Mouse (Mus musculus): ENCODE data around the gene Trim8. TPM values are rescaled to one million over a fixed set of nuclear protein-coding genes. Genes with fewer than 3 reads are reported as not detected.

The Trim8 gene
- polyA plus RNA-seq, 1 experiment from 2014 or later = 20.9 TPM

- Histone ChIP-seq H3K36me3 (no peaks in the 10 kb centered on the region), H3K27ac (no peak overlapping the region), H3K4me2 (no peak overlapping the region), H3K9me3 (no peaks in the 10 kb centered on the region), H3K4me3 (replicated peaks) (no peak overlapping the region), H3K9ac (no peak overlapping the region), H3K4me1 (no peaks in the 10 kb centered on the region), H3K27me3 (replicated peaks) (no peaks in the 10 kb centered on the region)
- no peak for ATAC-seq (ENCODE audit: insufficient read depth, low FRiP score, low read depth)
- 73% methylated on average over 8 of the region's 8 CpGs for WGBS
These were observed 41.2 kb downstream of the Trim8 start for GRCm38 (mm10) chr19:46542750-46543149.

DNA sequence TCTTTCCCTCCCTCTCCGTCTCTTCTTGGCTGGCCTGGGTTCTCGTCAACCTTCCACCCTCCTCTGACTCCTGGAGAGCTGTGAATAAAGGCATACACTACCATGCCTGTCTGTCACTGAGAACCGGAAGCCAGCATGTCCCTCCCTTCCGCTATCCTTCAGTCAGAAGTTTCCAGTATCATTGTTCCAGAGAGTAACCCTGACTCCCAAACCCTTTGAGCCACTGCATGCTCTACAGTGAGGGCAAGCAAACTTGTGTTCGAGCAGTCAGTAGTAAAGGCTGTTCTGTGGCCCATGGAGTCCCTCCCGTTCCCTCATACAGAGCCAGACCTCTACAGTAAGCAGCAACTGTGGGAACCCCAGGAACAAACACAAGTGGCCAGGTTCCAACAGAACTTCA, 46.1 kb downstream of the Trim8 start:
- no peak for ATAC-seq (ENCODE audit: insufficient read depth, low FRiP score, low read depth)
- H3K27ac ChIP-seq = no peak overlapping the region
- no peaks in the 10 kb centered on the region for H3K27me3 ChIP-seq (replicated peaks)
- H3K4me2 ChIP-seq = no peak overlapping the region
- H3K36me3 ChIP-seq = peaks cover 12% of the 10 kb centered on the region; the same call in 1 of the 2 replicates
- no peaks in the 10 kb centered on the region for H3K9me3 ChIP-seq
- 74% methylated on average over 6 of the region's 6 CpGs for WGBS
- H3K4me3 ChIP-seq (replicated peaks) = no peak overlapping the region
- H3K4me1 ChIP-seq = no peaks in the 10 kb centered on the region
- H3K9ac ChIP-seq = no peak overlapping the region

DNA sequence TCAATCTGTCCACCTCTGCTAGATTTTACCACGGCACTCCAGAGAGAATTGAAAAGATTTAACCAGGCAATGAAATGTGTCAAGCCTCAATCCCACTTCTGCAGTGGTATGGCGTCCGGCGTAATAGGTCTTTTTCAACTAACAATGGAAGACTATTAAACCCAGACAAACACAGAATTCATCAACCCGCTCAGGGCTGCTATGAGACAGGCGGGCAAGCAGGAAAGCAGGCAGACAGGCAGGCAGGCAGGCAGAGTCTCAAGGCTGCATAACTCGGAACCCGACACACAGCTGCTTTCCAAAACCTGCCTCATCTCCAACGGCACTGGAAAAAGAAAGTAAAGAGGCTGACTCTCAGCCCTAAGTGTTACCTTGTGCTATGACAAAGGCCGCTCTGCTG, 46.6 kb downstream of the Trim8 start:
- Histone ChIP-seq H3K9ac (no peak overlapping the region), H3K9me3 (no peaks in the 10 kb centered on the region), H3K27ac (no peak overlapping the region), H3K4me1 (no peaks in the 10 kb centered on the region), H3K4me2 (no peak overlapping the region), H3K4me3 (replicated peaks) (no peak overlapping the region), H3K27me3 (replicated peaks) (no peaks in the 10 kb centered on the region), H3K36me3 (peaks cover 12% of the 10 kb centered on the region; the same call in 1 of the 2 replicates)
- no peak for ATAC-seq (ENCODE audit: insufficient read depth, low FRiP score, low read depth)
- 76% methylated on average over 10 of the region's 10 CpGs for WGBS

DNA sequence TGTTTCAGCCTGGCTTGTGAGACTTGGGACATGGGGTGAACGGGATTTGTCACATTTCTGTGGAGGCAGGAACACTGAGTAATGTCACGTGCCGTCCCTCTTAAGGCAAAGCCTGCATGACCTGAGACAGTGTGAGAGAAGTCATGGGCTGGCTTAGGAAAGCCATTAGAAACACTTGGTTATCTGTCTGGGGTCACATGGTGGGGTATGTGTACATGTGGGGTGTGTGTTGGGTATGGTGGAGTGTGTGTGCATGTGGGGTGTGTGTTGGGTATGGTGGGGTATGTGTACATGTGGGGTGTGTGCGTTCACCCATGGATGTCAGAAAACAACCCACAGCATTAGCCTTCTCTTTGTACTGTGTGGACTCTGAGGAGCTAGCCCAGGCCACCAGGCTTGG, 48.9 kb downstream of the Trim8 start:
- H3K4me1 ChIP-seq = no peaks in the 10 kb centered on the region
- H3K27ac ChIP-seq = no peak overlapping the region
- H3K4me3 ChIP-seq (replicated peaks) = no peak overlapping the region
- WGBS = 84% methylated on average over 4 of the region's 4 CpGs
- H3K27me3 ChIP-seq (replicated peaks) = no peaks in the 10 kb centered on the region
- H3K9me3 ChIP-seq = no peaks in the 10 kb centered on the region
- no peak overlapping the region for H3K9ac ChIP-seq
- no peak for ATAC-seq (ENCODE audit: insufficient read depth, low FRiP score, low read depth)
- H3K4me2 ChIP-seq = no peak overlapping the region
- H3K36me3 ChIP-seq = peaks cover 12% of the 10 kb centered on the region; the same call in 1 of the 2 replicates

- Histone ChIP-seq H3K9me3 (no peaks in the 10 kb centered on the region), H3K4me3 (replicated peaks) (no peak overlapping the region), H3K4me2 (no peak overlapping the region), H3K27ac (no peak overlapping the region), H3K27me3 (replicated peaks) (no peaks in the 10 kb centered on the region), H3K9ac (no peak overlapping the region), H3K4me1 (no peaks in the 10 kb centered on the region), H3K36me3 (peaks cover 12% of the 10 kb centered on the region; the same call in 1 of the 2 replicates)
- WGBS = 87% methylated on average over 3 of the region's 4 CpGs
- ATAC-seq (ENCODE audit: insufficient read depth, low FRiP score, low read depth) = no peak
These were observed 51.0 kb downstream of the Trim8 start for GRCm38 (mm10) chr19:46552496-46552895.

DNA sequence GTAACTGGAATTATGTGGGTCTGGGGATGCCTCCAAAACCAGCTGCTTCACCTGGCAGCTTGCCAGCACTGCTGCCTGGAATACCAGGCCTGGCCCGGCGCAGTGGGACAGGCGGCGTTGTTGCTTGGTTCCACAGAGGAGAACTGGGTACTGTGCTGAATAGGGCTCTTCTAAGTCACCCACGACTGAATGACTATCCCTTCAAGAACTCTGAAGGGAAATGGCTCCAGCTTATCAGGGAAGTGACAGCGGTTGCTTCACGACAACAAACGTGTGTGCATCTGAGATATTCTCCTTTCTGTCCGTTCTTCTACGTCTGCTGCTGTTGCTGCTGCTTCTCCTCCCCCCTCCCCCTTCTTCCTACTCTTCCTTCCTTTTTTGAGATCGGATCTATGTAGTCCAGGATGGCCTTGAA, 52.0 kb downstream of the Trim8 start:
- no peak overlapping the region for H3K4me2 ChIP-seq
- 59% methylated on average over 11 of the region's 11 CpGs for WGBS
- no peaks in the 10 kb centered on the region for H3K27me3 ChIP-seq (replicated peaks)
- peaks cover 12% of the 10 kb centered on the region; the same call in 1 of the 2 replicates for H3K36me3 ChIP-seq
- H3K4me1 ChIP-seq = no peaks in the 10 kb centered on the region
- no peak overlapping the region for H3K4me3 ChIP-seq (replicated peaks)
- no peak overlapping the region for H3K27ac ChIP-seq
- no peaks in the 10 kb centered on the region for H3K9me3 ChIP-seq
- ATAC-seq (ENCODE audit: insufficient read depth, low FRiP score, low read depth) = peak; percentile 73; the same call in 1 of the 2 replicates
- H3K9ac ChIP-seq = no peak overlapping the region

GRCm38 (mm10) chr19:46558009-46558408, 56.5 kb downstream of the Trim8 start:
- 70% methylated on average over 8 of the region's 8 CpGs for WGBS
- no peaks in the 10 kb centered on the region for H3K27me3 ChIP-seq (replicated peaks)
- H3K9ac ChIP-seq = no peak overlapping the region
- no peaks in the 10 kb centered on the region for H3K9me3 ChIP-seq
- no peak overlapping the region for H3K27ac ChIP-seq
- H3K4me3 ChIP-seq (replicated peaks) = no peak overlapping the region
- no peak overlapping the region for H3K4me2 ChIP-seq
- no peak for ATAC-seq (ENCODE audit: insufficient read depth, low FRiP score, low read depth)
- H3K36me3 ChIP-seq = no peaks in the 10 kb centered on the region
- H3K4me1 ChIP-seq = peaks cover 5% of the 10 kb centered on the region; the same call in 1 of the 2 replicates

DNA sequence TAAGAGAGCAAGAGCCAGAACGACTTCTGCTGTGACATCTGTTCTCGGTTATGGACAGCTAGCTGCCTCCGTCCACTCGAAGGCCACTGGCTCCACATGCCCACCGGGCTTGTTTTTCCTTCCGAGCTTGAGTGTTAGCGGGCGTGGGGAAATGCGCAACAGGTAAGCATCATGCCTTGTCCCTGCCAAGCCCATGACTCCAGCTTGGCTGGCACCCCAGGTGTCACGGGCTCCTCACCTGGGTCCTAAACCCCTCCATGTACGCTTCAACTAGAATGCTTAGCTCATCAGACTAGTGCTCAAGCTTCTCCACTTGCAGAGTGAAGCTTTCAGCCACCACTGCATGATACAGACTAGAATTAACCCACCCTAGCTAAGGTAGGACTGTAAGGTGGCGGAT, 57.1 kb downstream of the Trim8 start:
- Histone ChIP-seq H3K4me1 (peaks cover 7% of the 10 kb centered on the region; the same call in 1 of the 2 replicates), H3K4me3 (replicated peaks) (no peak overlapping the region), H3K27me3 (replicated peaks) (no peaks in the 10 kb centered on the region), H3K9me3 (no peaks in the 10 kb centered on the region), H3K9ac (no peak overlapping the region), H3K4me2 (no peak overlapping the region), H3K36me3 (no peaks in the 10 kb centered on the region), H3K27ac (no peak overlapping the region)
- 69% methylated on average over 12 of the region's 12 CpGs for WGBS
- no peak for ATAC-seq (ENCODE audit: insufficient read depth, low FRiP score, low read depth)

GRCm38 (mm10) chr19:46562132-46562531, 60.6 kb downstream of the Trim8 start:
- peaks cover 7% of the 10 kb centered on the region; the same call in 1 of the 2 replicates for H3K4me1 ChIP-seq
- H3K9me3 ChIP-seq = no peaks in the 10 kb centered on the region
- H3K27ac ChIP-seq = no peak overlapping the region
- H3K4me2 ChIP-seq = no peak overlapping the region
- no peak overlapping the region for H3K9ac ChIP-seq
- H3K36me3 ChIP-seq = no peaks in the 10 kb centered on the region
- WGBS = 21% methylated on average over 1 of the region's 1 CpGs
- no peak for ATAC-seq (ENCODE audit: insufficient read depth, low FRiP score, low read depth)
- H3K27me3 ChIP-seq (replicated peaks) = no peaks in the 10 kb centered on the region
- H3K4me3 ChIP-seq (replicated peaks) = no peak overlapping the region

GRCm38 (mm10) chr19:46562581-46563515, 61.3 kb downstream of the Trim8 start:
- 86% methylated on average over 14 of the region's 14 CpGs for WGBS
- Histone ChIP-seq H3K4me1 (peaks cover 7% of the 10 kb centered on the region; the same call in 1 of the 2 replicates), H3K9ac (no peak overlapping the region), H3K27ac (no peak overlapping the region), H3K9me3 (no peaks in the 10 kb centered on the region), H3K4me2 (no peak overlapping the region), H3K4me3 (replicated peaks) (no peak overlapping the region), H3K27me3 (replicated peaks) (no peaks in the 10 kb centered on the region), H3K36me3 (no peaks in the 10 kb centered on the region)
- no peak for ATAC-seq (ENCODE audit: insufficient read depth, low FRiP score, low read depth)

- peaks cover 7% of the 10 kb centered on the region; the same call in 1 of the 2 replicates for H3K4me1 ChIP-seq
- H3K36me3 ChIP-seq = no peaks in the 10 kb centered on the region
- H3K9ac ChIP-seq = no peak overlapping the region
- no peaks in the 10 kb centered on the region for H3K9me3 ChIP-seq
- no peak for ATAC-seq (ENCODE audit: insufficient read depth, low FRiP score, low read depth)
- 73% methylated on average over 4 of the region's 4 CpGs for WGBS
- H3K27ac ChIP-seq = no peak overlapping the region
- H3K4me2 ChIP-seq = no peak overlapping the region
- no peak overlapping the region for H3K4me3 ChIP-seq (replicated peaks)
- H3K27me3 ChIP-seq (replicated peaks) = no peaks in the 10 kb centered on the region
These were observed 62.1 kb downstream of the Trim8 start for GRCm38 (mm10) chr19:46563603-46564002.

DNA sequence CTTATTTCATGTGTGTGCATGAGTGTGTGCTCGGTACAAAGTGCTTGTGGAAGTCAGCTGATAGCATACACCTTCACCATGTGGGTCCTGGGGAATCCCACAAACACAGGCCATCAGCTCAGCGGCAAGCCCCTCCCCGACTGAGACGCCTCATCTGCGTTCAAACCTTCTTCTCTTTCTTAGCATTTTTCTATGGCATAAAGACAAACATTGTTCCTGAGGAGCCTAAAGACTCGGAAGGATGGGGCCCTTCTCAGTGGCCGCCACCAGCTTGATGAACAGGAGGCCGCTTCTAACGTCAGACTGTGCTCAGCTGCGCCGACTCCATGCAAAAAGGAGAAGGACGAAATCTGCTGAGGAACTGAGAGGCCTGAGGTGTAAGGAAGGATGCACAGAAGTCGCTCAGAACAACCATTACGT, 62.6 kb downstream of the Trim8 start:
- H3K27me3 ChIP-seq (replicated peaks) = no peaks in the 10 kb centered on the region
- H3K9ac ChIP-seq = no peak overlapping the region
- no peaks in the 10 kb centered on the region for H3K9me3 ChIP-seq
- WGBS = 69% methylated on average over 14 of the region's 14 CpGs
- no peaks in the 10 kb centered on the region for H3K36me3 ChIP-seq
- no peak overlapping the region for H3K27ac ChIP-seq
- H3K4me1 ChIP-seq = peaks cover 7% of the 10 kb centered on the region; the same call in 1 of the 2 replicates
- no peak overlapping the region for H3K4me2 ChIP-seq
- ATAC-seq (ENCODE audit: insufficient read depth, low FRiP score, low read depth) = no peak
- no peak overlapping the region for H3K4me3 ChIP-seq (replicated peaks)
